Mouse (Mus musculus): ENCODE results near the gene Grip1.

The Grip1 gene

GRCm38 (mm10) chr10:119980032-119980431, 526.4 kb downstream of the Grip1 start:
- DNase-seq: no peak

DNA sequence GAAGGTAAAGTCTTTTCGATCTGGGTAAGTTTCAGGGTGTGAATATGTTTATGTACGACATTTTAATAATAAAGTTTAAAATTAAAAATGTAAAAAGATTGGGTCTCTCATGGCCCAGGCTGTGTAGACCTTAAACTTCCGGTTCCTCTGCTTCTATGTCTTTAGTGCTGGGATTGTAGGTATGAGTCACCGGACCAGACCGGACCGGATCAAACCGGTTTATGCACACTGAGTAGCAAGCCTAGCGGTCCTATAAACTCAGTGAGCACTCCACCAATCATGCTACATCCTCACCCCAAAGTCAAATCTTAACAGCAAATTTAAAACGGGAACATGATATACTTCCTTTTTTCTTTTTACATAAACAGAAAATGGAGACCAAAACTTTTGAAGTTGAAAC, 530.7 kb downstream of the Grip1 start:
- no peak for DNase-seq

DNA sequence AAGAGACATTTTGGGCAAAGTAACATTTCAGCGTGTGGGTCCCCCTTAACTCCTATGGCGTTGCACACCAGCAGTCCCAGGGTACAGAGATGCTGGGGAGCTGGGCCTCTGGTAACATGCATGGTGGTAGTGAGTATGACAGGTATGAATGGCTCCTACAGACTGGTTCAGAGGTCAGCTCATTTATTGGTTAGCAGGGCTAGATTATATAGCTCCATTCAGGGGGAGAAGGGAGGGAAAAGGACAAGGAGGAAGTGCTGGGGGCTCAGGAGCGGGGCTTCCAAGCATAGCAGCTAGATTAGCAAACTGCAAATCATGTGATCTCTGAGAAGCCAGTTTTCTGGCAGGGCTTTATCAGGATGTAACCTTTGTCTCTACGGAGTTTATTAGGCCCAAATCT, 544.8 kb downstream of the Grip1 start:
- no peak for DNase-seq

- no peak for DNase-seq
These were observed 548.5 kb downstream of the Grip1 start for GRCm38 (mm10) chr10:120002149-120002548.

- DNase-seq: no peak
These were observed 550.5 kb downstream of the Grip1 start for GRCm38 (mm10) chr10:120004096-120004495.

GRCm38 (mm10) chr10:120005581-120005980, 552.0 kb downstream of the Grip1 start:
- no peak for DNase-seq

DNA sequence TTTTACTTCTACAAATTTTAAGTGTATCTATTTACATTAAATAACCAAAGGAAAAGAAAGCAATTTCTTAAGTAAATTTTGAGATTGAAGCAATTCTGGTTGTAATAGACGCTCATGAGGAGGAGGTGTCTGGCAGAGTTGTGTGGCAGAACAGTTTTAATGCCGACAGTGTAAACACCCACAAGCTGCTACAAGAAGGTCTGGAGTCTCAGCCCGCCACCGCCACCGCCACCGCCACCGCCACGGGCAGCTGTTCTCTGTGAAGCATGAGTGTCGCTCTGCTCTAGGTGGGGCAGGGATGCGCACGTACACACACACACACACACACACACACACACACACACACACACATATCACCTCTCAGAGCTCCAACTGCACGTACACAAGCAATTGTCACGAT, 558.7 kb downstream of the Grip1 start:
- no peak for DNase-seq

GRCm38 (mm10) chr10:120015117-120015516, 561.5 kb downstream of the Grip1 start:
- DNase-seq: no peak

- no peak for DNase-seq
These were observed 572.8 kb downstream of the Grip1 start for GRCm38 (mm10) chr10:120026437-120026836.

GRCm38 (mm10) chr10:120030901-120031300, 577.3 kb downstream of the Grip1 start:
- DNase-seq: no peak

- no peak for DNase-seq
These were observed 577.7 kb downstream of the Grip1 start for GRCm38 (mm10) chr10:120031316-120031715.

GRCm38 (mm10) chr10:120033866-120034265, 580.2 kb downstream of the Grip1 start:
- DNase-seq: no peak

DNA sequence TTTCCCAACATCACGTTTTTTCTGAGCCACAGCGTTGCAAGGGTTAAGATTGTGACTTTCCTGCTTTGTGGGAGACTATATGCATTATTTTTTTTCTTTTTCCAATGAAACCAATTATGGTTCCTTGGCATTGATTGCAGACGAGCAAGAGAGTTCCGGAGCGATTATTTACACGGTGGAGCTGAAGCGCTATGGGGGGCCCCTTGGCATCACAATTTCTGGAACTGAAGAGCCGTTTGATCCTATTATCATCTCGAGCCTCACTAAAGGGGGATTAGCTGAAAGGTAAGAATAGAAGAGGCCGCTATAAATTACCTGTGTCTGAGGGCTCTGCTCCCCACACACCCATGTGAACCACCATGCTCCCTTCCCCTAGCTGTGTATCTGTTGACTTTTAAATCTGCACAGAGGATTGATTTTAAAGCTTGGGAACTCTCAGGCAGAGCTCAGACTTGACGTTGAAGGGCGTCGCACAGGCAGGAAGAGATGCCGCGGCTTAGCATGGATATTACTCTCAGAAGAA, 581.6 kb downstream of the Grip1 start:
- no peak for DNase-seq

DNA sequence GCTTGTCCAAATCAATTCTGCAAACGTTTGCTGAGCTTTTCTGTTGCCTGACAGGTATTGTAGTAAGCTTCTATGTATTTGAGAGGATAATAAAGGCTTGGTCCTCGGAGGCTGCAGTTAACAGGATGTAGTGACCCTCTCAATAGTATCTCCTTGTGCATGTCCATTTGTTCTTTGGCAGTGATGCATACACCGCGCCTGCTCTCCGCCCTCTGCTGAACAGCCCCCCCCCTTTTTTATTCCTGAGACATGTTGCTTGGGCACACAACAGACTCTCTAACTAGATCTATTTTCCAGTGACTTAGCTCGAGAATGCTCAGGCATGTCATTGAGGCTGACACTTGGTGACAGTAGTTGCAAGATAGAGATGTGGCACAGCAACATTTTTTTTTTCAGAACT, 582.2 kb downstream of the Grip1 start:
- DNase-seq: no peak

GRCm38 (mm10) chr10:120038194-120038593, 584.6 kb downstream of the Grip1 start:
- no peak for DNase-seq

GRCm38 (mm10) chr10:120044237-120044636, 590.6 kb downstream of the Grip1 start:
- no peak for DNase-seq

- DNase-seq: no peak
These were observed 591.1 kb downstream of the Grip1 start for GRCm38 (mm10) chr10:120044714-120045234.

DNA sequence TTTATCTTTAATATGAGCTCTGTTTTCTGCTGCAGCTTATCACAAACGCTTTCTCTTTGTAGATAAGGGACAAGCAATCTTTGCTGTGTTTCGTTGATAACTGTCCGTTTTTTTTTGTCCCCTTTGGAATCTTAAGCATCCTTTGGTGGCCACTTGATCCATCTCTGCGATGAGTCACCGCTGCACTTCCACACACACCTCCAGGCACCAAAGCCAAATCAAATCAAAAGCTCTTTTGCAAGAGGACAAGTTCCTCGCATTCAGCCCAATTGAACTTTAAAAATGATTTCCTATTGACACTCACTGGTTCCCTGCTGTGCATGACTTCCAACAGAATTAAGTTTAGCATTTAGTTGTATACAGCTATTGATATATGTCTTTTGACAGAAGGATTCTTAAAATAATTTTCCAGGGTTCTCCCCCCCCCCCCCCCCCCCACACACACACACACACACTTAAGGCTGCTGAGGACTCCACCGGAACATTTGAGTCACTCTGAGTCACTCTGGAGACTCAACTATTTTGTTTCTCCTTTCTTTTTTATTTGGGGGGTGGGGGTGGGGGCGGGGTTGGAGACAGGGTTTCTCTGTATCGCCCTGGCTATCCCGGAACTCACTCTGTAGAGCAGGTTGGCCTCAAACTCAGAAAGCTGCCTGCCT, 607.1 kb downstream of the Grip1 start:
- no peak for DNase-seq

- DNase-seq: no peak
These were observed 607.9 kb downstream of the Grip1 start for GRCm38 (mm10) chr10:120061238-120062130.

DNA sequence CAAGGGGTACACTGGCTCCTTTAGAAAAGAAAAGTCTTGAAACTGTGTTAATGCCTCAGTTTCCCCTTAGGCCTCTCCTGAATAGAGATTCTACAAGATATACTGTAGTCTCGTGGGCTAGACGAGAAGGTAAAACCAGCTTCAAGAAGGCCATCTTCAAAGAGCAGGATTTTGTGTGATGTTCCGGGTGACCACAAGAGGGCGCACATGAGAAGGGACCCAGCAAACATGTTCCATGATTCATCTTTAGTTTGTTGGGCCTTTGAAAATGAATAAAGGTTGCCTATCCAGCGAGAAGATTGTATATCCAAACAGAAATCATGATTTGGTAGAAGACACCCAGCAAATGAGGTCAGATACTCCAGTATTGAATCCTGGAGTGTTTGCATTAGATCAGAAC, 610.8 kb downstream of the Grip1 start:
- DNase-seq: peak; percentile 57

DNA sequence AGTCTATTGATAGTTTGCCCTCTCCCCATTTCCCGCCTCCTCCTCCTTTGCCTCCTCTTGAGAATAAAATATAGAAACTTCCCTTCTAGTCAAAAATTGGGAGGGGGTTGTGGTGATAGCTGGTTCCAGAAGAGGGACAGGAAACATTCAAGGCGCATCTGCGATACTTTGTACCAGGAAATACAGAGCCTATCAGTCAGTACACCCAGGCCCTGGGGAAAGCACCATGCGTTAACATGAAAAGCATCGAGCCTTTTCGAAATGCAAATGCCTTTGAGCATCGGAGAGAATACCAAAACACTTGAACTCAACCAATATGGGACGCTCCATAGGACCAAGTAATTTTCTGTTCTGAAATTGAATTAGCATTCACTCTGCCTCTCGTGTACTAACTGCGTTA, 612.7 kb downstream of the Grip1 start:
- no peak for DNase-seq

DNA sequence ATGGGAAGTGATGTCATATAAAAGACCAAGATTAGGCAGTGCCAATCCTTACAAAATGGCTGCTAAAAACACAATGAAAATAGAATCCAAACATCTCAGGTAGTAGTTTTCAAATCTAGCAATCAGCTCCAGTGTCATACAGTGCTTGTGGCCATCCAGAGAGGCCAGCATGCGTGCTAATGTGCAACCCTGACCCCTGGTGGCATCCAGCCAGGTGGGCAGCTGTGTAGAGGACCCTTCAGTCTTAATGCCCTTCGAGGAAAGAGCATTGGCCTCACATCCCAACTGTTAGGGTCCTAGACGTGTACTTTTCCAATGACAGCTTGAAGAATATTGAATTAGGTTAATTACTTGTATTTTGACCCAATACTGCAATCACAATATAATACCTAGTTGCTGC, 624.2 kb downstream of the Grip1 start:
- DNase-seq: no peak

DNA sequence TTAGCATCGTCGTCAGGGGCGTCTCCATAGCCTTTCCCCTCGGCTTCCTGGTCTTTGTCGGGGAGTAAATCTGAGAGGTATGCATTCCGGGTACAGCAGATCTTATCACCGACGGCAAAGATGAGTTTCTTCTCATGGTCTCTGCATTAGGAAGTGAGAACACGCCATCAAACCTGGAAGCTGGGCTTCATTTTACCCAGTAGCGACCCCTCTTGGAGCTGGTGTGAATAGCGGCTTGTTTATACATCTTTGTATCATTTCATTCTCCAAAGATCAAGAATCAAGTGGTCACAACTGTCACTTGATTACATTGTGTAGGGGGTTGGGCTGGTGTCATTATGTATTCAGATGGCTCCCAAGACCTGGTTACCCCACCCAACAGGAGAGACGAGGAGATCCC, 638.9 kb downstream of the Grip1 start:
- DNase-seq: no peak

DNA sequence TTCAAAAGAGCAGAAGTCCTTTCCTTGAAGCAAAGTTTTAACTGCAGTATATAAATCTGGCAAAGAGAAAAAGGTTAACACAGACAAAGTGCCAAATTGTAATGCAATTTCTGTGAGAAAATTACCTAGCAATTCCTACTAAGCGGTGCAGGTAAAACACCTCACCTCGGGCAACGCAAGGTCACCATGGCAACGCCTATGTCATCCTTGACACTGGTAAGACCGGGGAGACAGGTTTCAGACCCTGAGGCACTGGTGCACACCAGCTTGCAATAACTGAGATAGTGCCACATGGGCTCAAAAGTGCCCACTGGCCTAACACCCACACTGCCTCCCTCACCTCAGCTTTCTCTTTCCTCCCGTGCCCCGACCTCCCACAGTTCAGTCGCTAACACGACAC, 641.5 kb downstream of the Grip1 start:
- DNase-seq: no peak
